Mouse (Mus musculus) heart, embryonic 11.5 days (tissue): ENCODE data around the gene Tmem176b. TPM values are rescaled to one million over a fixed set of nuclear protein-coding genes. Genes with fewer than 3 reads are reported as not detected.

Experiments used
- ATAC-seq: fragments of 200-750 bp; cut with Nextera tagmentation; replicated peaks from 2 replicates; pipeline ENCODE4 v1.8.0; 2017; ENCODE audit warnings: moderate library complexity; ENCODE audit not compliant: insufficient number of reproducible peaks, low FRiP score, low TSS enrichment
- H3K27ac ChIP-seq: fragments of 300-500 bp; sonication (generic); 2 replicates; pipeline ENCODE4 v1.5.1; 2014; ENCODE audit warnings: mild to moderate bottlenecking, low read depth, low read length
- H3K27me3 ChIP-seq: fragments of 300-500 bp; sonication (generic); 2 replicates; pipeline ENCODE4 v1.6.1; 2014; ENCODE audit warnings: mild to moderate bottlenecking, low read length, mixed read lengths; ENCODE audit not compliant: control insufficient read depth, insufficient read depth
- H3K36me3 ChIP-seq: fragments of 300-500 bp; sonication (generic); 2 replicates; pipeline ENCODE4 v1.6.1; 2014; ENCODE audit warnings: mild to moderate bottlenecking, low read length, moderate library complexity, mixed read lengths; ENCODE audit not compliant: control insufficient read depth, insufficient read depth
- H3K4me1 ChIP-seq: fragments of 300-500 bp; sonication (generic); 2 replicates; pipeline ENCODE4 v1.6.1; 2014; ENCODE audit warnings: low read length; ENCODE audit not compliant: control insufficient read depth, insufficient read depth
- H3K4me2 ChIP-seq: fragments of 300-500 bp; sonication (generic); 2 replicates; pipeline ENCODE4 v1.6.1; 2014; ENCODE audit warnings: mild to moderate bottlenecking, moderate library complexity
- H3K4me3 ChIP-seq: fragments of 300-500 bp; sonication (generic); 2 replicates; pipeline ENCODE4 v1.5.1; 2014; ENCODE audit warnings: low read depth, low read length
- H3K9ac ChIP-seq: fragments of 300-500 bp; sonication (generic); 2 replicates; pipeline ENCODE4 v1.6.1; 2014; ENCODE audit warnings: mild to moderate bottlenecking, low read depth, low read length, moderate library complexity
- H3K9me3 ChIP-seq: fragments of 300-500 bp; sonication (generic); replicated peaks from 2 replicates; pipeline ENCODE4 v1.6.1; 2016; ENCODE audit warnings: low read length; ENCODE audit not compliant: control insufficient read depth
- WGBS: fragments of 180-500 bp; shearing (Covaris S2); extraction: QIAGEN DNeasy Blood & Tissue Kit; methylation state at CpG from one replicate; pipeline ENCODE4 v1.1.7; 2014; ENCODE audit not compliant: insufficient replicate concordance; 5-methylcytosine and 5-hydroxymethylcytosine counted together
- polyA plus RNA-seq: library from polyadenylated mRNA; unstranded; fragments of >200 nt; fragmentation: Nextera tagmentation; extraction: Ambion mirVana; gene quantifications from 2 replicates; pipeline ENCODE4 v1.2.1, GENCODE M21; 2014

The Tmem176b gene
- polyA plus RNA-seq, 1 experiment from 2014 or later, result 219 TPM

DNA sequence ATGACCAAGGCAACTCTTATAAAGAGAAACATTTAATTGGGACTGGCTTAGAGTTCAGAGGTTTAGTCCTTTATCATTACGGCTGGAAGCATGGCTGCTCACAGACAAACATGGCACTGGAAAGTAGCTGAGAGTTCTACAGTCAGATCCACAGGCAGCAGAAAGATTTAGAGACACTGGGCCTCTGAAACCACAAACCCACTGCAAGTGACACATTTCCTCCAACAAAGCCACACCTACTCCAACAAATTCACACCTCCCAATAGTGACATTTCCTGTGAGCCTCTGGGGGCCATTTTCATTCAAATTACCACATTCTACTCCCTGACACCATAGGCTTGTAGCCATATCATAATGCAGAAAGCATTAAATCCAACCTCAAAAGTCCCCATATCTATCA, 39.4 kb downstream of the Tmem176b start:
- no peak overlapping the region for H3K27ac ChIP-seq
- 83% methylated on average over 1 of the region's 1 CpGs for WGBS
- ATAC-seq, result no peak
- H3K27me3 ChIP-seq, result no peaks in the 10 kb centered on the region
- H3K4me3 ChIP-seq, result no peak overlapping the region
- H3K9me3 ChIP-seq, result no peaks in the 10 kb centered on the region
- H3K4me2 ChIP-seq, result no peak overlapping the region
- H3K36me3 ChIP-seq, result no peaks in the 10 kb centered on the region
- H3K4me1 ChIP-seq, result no peaks in the 10 kb centered on the region
- H3K9ac ChIP-seq, result no peak overlapping the region

DNA sequence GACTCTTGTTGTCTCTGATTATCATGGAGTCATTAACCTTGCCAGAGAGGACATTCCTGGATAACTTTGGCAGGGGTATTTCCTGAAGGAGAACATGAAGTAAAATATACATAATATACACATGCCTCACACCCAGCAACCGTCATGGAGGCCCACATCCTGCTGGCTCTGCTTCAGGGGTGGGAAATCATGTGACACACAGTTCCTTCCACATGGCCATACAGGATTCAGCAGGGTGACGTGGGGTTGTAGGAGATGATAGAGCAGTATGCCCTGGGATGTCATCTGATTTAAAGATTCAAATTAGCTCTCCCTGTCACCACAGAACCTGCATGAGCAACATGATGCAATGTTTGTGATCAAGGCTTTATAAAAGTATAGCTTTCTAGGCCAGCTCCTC, 53.4 kb downstream of the Tmem176b start:
- no peak for ATAC-seq
- Histone ChIP-seq H3K36me3 (no peaks in the 10 kb centered on the region), H3K9me3 (no peaks in the 10 kb centered on the region), H3K4me3 (no peak overlapping the region), H3K4me2 (no peak overlapping the region), H3K27ac (no peak overlapping the region), H3K27me3 (no peaks in the 10 kb centered on the region), H3K4me1 (no peaks in the 10 kb centered on the region), H3K9ac (no peak overlapping the region)
- WGBS, result 77% methylated on average over 2 of the region's 2 CpGs

DNA sequence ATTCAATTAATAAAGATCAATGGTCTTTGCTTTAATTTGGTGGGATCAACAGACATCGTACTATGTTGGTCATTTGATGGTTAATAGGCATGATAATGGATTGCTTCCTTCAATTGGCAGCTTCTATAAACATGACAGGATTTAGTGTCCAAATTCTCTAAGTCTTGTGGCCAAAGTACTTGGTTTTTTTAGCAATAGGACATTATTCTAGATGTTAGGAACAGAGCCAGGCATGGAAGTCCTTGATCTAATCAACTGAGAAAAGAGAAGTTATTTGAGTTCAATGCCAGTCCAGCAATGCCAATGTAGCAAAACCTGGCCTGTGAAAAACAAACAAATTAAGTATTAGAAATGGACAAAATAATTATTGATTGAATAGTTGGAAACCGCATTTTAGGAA, 55.7 kb downstream of the Tmem176b start:
- no peak overlapping the region for H3K4me2 ChIP-seq
- no peak for ATAC-seq
- H3K4me1 ChIP-seq, result no peaks in the 10 kb centered on the region
- H3K27me3 ChIP-seq, result no peaks in the 10 kb centered on the region
- H3K9ac ChIP-seq, result no peak overlapping the region
- 73% methylated on average over 2 of the region's 2 CpGs for WGBS
- H3K9me3 ChIP-seq, result 0 out of 2 replicates have a peak, but pooled peaks cover 2% of the 10 kb centered on the region
- H3K36me3 ChIP-seq, result no peaks in the 10 kb centered on the region
- H3K27ac ChIP-seq, result no peak overlapping the region
- H3K4me3 ChIP-seq, result no peak overlapping the region

DNA sequence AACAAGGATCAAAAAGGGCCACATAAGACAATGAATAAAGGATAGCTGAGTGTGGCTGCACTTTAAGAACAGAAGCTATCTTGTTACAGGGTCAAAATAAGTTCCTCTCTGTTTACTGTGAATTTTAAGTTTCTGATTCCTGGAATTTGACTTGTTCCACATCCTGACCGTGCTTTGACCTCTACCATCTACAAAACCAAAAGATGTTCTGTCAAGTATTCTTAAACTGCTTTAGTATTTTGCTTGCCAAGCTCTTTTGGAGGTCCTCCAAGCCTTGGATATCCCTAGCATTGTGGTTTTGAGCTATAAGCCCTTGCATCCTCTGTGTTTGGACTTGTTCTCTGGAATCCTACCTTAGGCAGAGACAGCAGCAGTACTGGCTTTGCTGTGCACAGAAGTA, 56.1 kb downstream of the Tmem176b start:
- H3K4me1 ChIP-seq, result no peaks in the 10 kb centered on the region
- H3K27me3 ChIP-seq, result no peaks in the 10 kb centered on the region
- H3K4me2 ChIP-seq, result no peak overlapping the region
- WGBS, result 80% methylated on average over 1 of the region's 1 CpGs
- no peak overlapping the region for H3K9ac ChIP-seq
- H3K27ac ChIP-seq, result no peak overlapping the region
- H3K36me3 ChIP-seq, result no peaks in the 10 kb centered on the region
- ATAC-seq, result no peak
- no peak overlapping the region for H3K4me3 ChIP-seq
- H3K9me3 ChIP-seq, result 0 out of 2 replicates have a peak, but pooled peaks cover 2% of the 10 kb centered on the region

DNA sequence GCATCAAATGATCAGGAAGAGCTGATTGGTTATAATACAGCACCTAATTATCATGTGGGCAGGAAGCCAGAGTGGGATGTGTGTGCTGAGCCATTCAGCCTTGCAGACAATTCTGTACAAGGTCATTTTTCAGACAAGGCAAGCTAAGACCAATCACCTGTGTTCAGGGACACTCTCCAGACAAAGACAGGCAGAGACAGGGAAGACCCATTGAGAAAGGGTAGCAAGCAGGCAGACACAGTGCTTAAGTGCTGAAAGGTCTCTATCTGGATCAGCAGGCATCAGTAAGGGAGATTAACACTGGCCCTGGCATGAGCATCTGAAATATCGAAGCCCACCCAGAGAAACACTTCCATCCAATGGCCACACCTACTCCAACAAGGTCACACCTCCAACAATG, 56.9 kb downstream of the Tmem176b start:
- H3K4me3 ChIP-seq, result no peak overlapping the region
- no peaks in the 10 kb centered on the region for H3K27me3 ChIP-seq
- H3K4me2 ChIP-seq, result no peak overlapping the region
- no peaks in the 10 kb centered on the region for H3K4me1 ChIP-seq
- no peaks in the 10 kb centered on the region for H3K36me3 ChIP-seq
- 0 out of 2 replicates have a peak, but pooled peaks cover 2% of the 10 kb centered on the region for H3K9me3 ChIP-seq
- no peak overlapping the region for H3K27ac ChIP-seq
- no peak overlapping the region for H3K9ac ChIP-seq
- 84% methylated on average over 1 of the region's 1 CpGs for WGBS
- no peak for ATAC-seq

Other genes starting within 250 kb of the Tmem176b start
- 22.0 and 26.5 TPM in 2 replicates for gene Repin1, start 247.6 kb downstream of the Tmem176b start, polyA plus RNA-seq
- gene Gm44965, start 247.6 kb downstream of the Tmem176b start, polyA plus RNA-seq, result not detected in 2 replicates
- gene Zfp775, start 239.4 kb downstream of the Tmem176b start, polyA plus RNA-seq, result 5.8 and 6.0 TPM in 2 replicates
- 0.66 and 0.83 TPM in 2 replicates for gene AI854703, start 214.7 kb downstream of the Tmem176b start, polyA plus RNA-seq
- 0.26 and 0.68 TPM in 2 replicates for gene Gimap8, start 194.3 kb downstream of the Tmem176b start, polyA plus RNA-seq
- gene Gimap9, start 165.4 kb downstream of the Tmem176b start, polyA plus RNA-seq, result 8.8 and 10.6 TPM in 2 replicates
- 8.6 and 10.0 TPM in 2 replicates for gene Gimap4, start 156.9 kb downstream of the Tmem176b start, polyA plus RNA-seq
- gene Gimap6, start 133.3 kb downstream of the Tmem176b start, polyA plus RNA-seq, result 30.5 and 30.6 TPM in 2 replicates
- 2.6 and 4.8 TPM in 2 replicates for gene Gm28053, start 122.9 kb downstream of the Tmem176b start, polyA plus RNA-seq
- not detected in 2 replicates for gene Gimap7, start 122.9 kb downstream of the Tmem176b start, polyA plus RNA-seq
- 17.6 and 22.5 TPM in 2 replicates for gene Gimap1, start 102.4 kb downstream of the Tmem176b start, polyA plus RNA-seq
- 5.3 and 5.9 TPM in 2 replicates for gene Gimap5, start 95.3 kb downstream of the Tmem176b start, polyA plus RNA-seq
- not detected in 2 replicates for gene Gimap3, start 70.6 kb downstream of the Tmem176b start, polyA plus RNA-seq
- 104 and 108 TPM in 2 replicates for gene Tmem176a, start 577 bp downstream of the Tmem176b start, polyA plus RNA-seq
- not detected in 2 replicates for gene Aoc1, start 31.4 kb upstream of the Tmem176b start, polyA plus RNA-seq
- 0.08 and 0.14 TPM in 2 replicates for gene 1600015I10Rik, start 88.4 kb upstream of the Tmem176b start, polyA plus RNA-seq
- gene Doxl2, start 133.5 kb upstream of the Tmem176b start, polyA plus RNA-seq, result not detected in 2 replicates
- gene Svs1, start 145.4 kb upstream of the Tmem176b start, polyA plus RNA-seq, result 0.07 TPM in 1 of 2 replicates, not detected in the other
- gene Gpnmb, start 195.1 kb upstream of the Tmem176b start, polyA plus RNA-seq, result 0.09 and 0.62 TPM in 2 replicates
- gene Malsu1, start 232.3 kb upstream of the Tmem176b start, polyA plus RNA-seq, result 52.3 and 54.5 TPM in 2 replicates